Mouse (Mus musculus): ENCODE results near the gene Zfp467.
A peak's percentile ranks its signal among the peaks of the same experiment; 100 is the strongest.

Zfp467 gene

GRCm38 (mm10) chr6:48445181-48446101 lies at the start of gene Zfp467:
TSS of gene Zfp467 (minus strand) at chr6:48445825.
- DNase-seq (ENCODE audit: low spot score) = peak; percentile 48

- no peak for DNase-seq (ENCODE audit: low spot score)
Measured at GRCm38 (mm10) chr6:48493136-48493730, 47.6 kb upstream of the Zfp467 start.

GRCm38 (mm10) chr6:48491361-48491760 lies 45.7 kb upstream of the Zfp467 start:
- DNase-seq (ENCODE audit: low spot score) = no peak

- DNase-seq (ENCODE audit: low spot score) = no peak
Measured at GRCm38 (mm10) chr6:48489741-48490140, 44.1 kb upstream of the Zfp467 start.

GRCm38 (mm10) chr6:48487747-48488725 lies 42.4 kb upstream of the Zfp467 start:
- peak; percentile 35 for DNase-seq (ENCODE audit: low spot score)

- DNase-seq (ENCODE audit: low spot score) = no peak
Measured at GRCm38 (mm10) chr6:48482501-48482900, 36.9 kb upstream of the Zfp467 start.

GRCm38 (mm10) chr6:48478446-48478845 lies 32.8 kb upstream of the Zfp467 start:
- no peak for DNase-seq (ENCODE audit: low spot score)

GRCm38 (mm10) chr6:48470739-48471138 lies 25.1 kb upstream of the Zfp467 start:
- DNase-seq (ENCODE audit: low spot score) = no peak

- no peak for DNase-seq (ENCODE audit: low spot score)
Measured at GRCm38 (mm10) chr6:48467490-48467889, 21.9 kb upstream of the Zfp467 start.

- peak; percentile 66 for DNase-seq (ENCODE audit: low spot score)
Measured at GRCm38 (mm10) chr6:48466715-48467114, 21.1 kb upstream of the Zfp467 start.

GRCm38 (mm10) chr6:48464966-48465679 lies 19.5 kb upstream of the Zfp467 start:
- DNase-seq (ENCODE audit: low spot score) = peak; percentile 32

GRCm38 (mm10) chr6:48452771-48453170 lies 7.1 kb upstream of the Zfp467 start:
- DNase-seq (ENCODE audit: low spot score) = no peak

GRCm38 (mm10) chr6:48452151-48452550 lies 6.5 kb upstream of the Zfp467 start:
- DNase-seq (ENCODE audit: low spot score) = no peak

- no peak for DNase-seq (ENCODE audit: low spot score)
Measured at GRCm38 (mm10) chr6:48448527-48448926, 2.9 kb upstream of the Zfp467 start.

- no peak for DNase-seq (ENCODE audit: low spot score)
Measured at GRCm38 (mm10) chr6:48447929-48448328, 2.3 kb upstream of the Zfp467 start, which contains the start of gene Sspo. TSS of gene Sspo (plus strand) at chr6:48448229.

GRCm38 (mm10) chr6:48446896-48447295 lies 1.3 kb upstream of the Zfp467 start:
- DNase-seq (ENCODE audit: low spot score) = no peak

- no peak for DNase-seq (ENCODE audit: low spot score)
Measured at GRCm38 (mm10) chr6:48446256-48446655, 631 bp upstream of the Zfp467 start.

GRCm38 (mm10) chr6:48444310-48445180 lies 1.1 kb downstream of the Zfp467 start:
- DNase-seq (ENCODE audit: low spot score) = peak; percentile 94

GRCm38 (mm10) chr6:48443592-48444309 lies 1.9 kb downstream of the Zfp467 start:
- no peak for DNase-seq (ENCODE audit: low spot score)
